Mouse (Mus musculus): Measurements from ENCODE around the gene Folr2.

Gene Folr2

DNA sequence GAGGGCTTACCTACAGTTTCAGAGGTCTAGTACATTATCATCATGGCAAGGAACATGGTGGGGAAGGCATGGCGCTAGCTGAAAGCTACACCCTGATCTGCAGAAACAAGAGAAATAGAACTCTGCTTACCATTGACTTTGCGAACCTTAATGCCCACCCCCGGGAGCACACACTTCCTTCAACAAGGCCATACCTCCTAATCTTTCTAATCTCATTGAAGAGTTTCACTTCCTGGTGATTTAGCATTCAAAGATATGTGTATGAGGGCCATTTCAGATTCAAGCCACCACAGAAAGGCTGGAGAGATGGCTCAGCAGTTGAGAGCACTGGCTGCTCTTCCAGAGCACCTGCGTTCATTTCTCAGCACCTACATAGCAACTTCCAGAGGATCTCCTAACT, at the start of gene Folr2:
Folr2 (minus strand) TSS at position 101 of the 400 bp plus-strand sequence.
- DNase-seq (ENCODE audit: low read depth, low spot score), result no peak

DNA sequence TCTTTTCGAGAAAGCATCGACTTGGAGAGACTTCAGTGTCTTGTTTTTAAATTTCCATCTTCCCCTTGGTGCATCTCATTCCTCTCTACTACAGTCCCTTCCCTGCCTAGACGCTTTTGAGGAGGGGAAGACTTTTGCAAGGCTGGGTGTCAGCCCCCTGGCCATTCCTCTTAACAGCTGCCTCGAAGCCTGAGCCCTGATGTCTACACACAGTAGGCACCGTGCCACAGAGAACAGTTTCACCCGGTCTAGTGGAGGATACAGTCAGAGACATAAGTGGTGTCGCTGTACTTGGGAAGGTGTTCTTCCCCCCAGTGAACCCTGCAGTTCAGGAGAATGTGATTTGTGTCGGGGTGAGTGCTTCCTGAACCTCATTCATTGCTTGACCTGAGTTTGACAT, 49.7 kb upstream of the Folr2 start:
- no peak for DNase-seq (ENCODE audit: low read depth, low spot score)

DNA sequence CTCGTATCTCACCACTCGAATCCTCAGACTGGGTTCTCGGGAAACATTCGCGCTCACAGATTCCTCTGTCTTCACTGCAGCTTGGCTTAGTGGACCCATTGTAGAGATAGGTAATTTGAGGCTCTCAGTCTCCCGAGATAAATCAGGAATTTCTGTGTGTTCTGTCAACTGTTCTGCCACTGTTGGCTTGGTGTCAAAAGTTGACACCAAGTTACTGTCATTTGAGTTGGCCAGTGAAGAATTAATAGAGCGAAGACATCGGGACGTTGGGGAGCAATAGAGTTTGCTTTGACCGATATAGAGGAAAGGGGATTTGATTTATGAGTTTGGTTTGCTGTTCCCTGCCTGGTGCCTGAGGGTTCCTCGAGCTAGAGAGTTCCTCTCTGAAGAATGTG, 49.3 kb upstream of the Folr2 start, which contains the start of gene Tomt:
Tomt (minus strand) TSS at position 73 of the 395 bp plus-strand sequence.
- no peak for DNase-seq (ENCODE audit: low read depth, low spot score)

DNA sequence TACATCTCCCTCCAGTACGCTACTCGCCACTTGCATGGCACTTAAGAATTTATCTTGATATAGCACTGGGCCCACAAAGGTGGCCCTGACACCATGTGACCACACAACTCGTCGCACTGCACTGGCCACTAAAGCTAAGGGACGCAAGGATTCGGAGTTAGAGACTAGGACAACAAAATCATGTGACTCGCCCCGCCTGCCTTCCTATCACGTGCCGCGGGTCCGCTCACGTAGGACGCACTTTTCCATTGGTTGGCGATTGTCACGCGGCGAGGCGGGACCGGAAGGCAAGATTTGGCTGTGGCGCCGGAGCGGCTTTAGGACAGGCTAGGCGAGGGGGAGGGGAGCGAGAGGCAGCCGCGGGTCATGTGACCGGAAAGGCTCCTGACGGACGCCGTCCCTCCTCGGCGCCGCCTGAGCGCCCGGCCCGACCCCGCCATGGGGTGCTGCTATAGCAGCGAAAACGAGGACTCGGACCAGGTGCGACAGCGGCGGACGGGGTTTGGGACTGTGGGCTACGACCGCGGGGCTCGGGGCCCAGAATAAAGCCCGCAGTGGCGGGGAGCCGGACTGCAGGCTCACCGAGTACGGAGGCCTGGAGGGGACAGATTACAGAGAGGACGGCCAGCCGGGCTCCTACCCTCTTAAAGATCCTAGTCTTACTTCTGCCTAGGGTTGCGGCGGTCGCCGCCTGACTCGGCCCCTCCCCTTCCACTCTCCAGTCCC, 48.7 kb upstream of the Folr2 start, which contains the start of gene Lamtor1:
Lamtor1 (plus strand) TSS at position 344 of the 726 bp plus-strand sequence.
- DNase-seq (ENCODE audit: low read depth, low spot score), result peak; percentile 100

DNA sequence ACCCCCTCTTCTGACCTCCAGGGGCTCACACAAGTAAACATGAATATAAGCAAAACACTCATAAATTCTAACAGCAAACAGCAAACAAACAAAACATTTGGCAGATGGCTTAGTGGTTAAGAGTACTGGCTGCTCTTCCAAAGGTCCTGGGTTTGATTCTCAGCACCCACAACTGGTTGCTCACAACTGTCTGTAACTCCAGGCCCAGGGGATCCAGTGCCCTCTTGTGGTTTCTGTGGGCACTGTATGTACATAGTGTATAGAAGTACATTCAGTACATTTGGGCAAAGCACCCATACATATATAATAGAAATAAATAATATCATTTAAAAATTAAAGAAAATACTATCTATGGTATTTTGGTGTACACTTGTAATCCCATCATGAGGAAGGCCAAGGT, 45.9 kb upstream of the Folr2 start:
- peak; percentile 35 for DNase-seq (ENCODE audit: low read depth, low spot score)

DNA sequence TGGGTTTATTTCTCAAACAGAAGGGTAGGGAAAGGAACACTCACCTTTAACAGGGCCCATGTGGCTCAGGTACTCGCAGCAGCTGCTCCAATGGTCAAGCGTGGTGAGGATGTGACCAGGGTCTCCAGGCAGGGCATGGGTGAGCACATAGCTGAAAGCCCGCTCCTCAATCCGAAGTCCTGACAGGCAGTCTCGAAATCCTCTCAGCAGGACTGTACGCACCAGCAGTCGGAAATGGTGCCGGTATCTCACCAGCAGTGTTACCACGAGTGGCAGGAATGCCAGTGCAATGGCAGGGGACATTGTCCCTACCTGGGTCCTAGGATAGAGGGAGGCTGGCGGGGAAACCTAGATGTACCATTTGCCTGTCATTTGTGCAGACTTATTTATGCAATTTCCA, 45.0 kb upstream of the Folr2 start:
- DNase-seq (ENCODE audit: low read depth, low spot score), result no peak

DNA sequence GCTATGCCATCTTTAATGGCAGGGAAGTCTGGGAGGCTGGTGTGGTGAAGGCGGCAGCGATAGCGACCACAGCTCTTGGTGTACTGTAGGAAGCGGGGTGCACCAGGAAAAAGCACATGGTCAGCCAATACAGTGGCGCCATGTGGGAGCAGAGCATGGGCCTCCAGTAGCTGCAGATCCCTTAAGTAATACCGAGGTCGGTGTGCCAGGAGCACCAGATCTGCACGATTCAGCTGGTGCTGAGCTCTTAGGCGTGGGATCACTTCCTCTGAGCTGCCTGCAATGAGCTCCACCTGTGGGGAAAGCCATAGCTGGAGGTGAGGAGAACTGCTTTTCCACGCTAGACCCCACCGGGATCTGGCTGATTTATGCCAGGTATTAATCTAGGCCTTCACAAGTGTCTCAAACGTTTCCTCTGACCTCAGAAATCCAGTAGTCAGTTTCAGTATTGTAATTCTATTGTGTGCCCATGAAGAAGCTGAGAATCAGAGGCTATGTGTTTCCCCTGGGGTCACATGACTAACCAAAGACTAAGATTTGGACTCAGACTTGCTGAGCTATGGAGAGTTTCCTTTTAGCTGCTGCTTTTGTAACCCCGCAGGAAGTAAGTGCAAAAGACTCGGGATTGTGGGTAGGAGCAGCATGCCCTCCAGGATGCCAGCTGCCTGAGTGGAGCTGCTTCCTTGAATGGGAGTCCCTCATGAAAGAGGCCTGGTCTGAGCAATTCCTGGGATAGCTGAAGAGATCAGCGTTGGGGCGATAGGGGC, 43.5 kb upstream of the Folr2 start:
- DNase-seq (ENCODE audit: low read depth, low spot score), result no peak

DNA sequence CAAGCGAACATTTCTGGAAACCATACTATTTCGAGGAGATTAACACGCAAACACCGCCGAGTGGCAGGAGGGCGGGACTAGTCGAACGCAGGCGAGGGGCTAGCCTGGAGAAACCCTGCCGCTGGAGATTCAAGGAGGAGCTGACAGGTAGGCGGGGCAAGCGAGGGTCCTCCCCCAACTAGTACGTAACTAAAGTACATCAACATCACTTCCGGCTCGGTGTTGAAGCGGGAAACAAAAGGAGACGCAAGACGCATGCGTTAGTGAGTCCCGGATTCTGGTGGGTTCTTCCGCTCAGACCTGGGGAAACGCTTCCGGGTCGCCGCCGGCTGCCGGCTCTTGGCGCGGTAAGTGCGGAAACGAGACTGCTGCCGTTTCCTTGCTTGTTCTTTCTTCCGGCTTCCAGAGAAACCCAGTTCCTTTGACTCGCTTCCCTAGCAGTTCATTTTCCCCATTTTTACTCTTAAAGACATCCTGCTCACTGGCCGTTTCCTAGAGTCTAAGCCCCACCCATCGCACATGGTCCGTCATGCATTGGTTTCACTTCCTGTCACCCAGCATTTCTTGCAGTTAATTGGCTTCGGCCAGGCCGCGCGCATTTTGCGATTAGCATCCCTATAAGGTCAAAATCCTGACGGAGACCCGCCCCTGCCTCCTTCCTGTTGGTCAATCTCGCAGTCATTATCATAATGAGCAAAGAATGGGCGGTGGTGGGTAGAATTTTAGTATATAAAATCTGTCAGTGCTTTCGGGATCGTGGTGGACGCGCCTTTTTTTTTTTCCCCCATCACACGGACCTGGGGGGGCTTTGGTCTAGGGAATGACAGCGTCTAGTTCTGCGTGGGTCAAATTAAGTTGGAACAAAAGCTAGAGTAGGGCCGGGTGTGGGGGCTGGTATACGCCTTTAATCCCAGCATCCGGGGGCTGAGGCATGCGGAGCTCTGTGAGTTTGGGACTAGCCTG, 39.4 kb upstream of the Folr2 start:
- peak; percentile 99 for DNase-seq (ENCODE audit: low read depth, low spot score)

DNA sequence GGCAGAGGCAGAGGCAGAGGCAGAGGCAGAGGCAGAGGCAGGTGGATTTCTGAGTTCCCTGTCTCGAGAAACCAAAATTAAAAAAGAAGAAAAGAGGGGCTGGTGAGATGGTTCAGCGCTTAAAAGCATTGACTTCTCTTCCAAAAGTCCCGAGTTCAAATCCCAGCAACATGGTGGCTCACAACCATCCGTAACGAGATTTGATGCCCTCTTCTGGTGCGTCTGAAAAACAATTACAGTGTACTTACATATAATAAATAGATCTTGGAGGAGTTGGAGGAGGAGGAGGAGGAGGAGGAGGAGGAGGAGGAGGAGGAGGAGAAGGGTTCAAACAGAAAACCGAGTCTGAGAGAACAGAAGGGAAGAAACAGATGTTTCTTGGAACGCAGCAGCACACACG, 38.7 kb upstream of the Folr2 start:
- no peak for DNase-seq (ENCODE audit: low read depth, low spot score)

DNA sequence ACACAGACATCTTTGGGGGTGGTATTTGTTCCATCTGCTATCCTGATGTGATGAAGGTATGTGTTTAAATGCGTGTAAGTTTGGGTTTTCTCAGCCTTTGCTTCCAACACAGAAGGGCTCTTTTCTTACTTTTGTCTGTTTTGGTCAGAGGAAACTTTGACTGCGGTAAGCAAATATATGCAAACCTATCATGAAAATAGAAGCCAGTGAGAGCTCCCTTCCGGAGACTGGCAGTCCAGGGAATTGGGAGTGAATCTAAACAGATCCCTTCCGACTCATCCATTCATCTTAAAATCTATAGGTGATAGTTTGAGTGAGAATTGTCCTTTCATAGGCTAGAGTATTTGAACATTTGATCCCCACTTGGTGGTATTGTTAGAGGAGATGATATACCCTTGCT, 31.5 kb upstream of the Folr2 start:
- no peak for DNase-seq (ENCODE audit: low read depth, low spot score)

DNA sequence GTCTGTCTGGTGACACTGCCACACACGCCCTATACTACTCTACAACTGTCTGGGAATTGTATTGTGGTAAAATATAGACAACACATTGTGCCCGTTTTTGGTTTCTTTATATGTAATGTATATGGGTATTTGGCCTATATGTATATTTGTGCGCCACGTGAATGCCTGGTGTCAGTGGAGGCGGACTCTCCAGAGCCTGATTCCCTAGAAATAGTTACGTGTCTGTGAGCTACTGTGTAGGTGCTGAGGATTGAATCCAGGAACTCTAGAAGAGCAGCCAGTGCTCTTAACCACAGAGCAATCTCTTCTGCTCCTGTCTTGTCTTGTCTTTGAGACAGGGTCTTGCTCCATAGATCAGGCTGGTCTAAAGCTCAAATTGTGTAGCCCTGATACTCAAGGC, 29.3 kb upstream of the Folr2 start:
- no peak for DNase-seq (ENCODE audit: low read depth, low spot score)

DNA sequence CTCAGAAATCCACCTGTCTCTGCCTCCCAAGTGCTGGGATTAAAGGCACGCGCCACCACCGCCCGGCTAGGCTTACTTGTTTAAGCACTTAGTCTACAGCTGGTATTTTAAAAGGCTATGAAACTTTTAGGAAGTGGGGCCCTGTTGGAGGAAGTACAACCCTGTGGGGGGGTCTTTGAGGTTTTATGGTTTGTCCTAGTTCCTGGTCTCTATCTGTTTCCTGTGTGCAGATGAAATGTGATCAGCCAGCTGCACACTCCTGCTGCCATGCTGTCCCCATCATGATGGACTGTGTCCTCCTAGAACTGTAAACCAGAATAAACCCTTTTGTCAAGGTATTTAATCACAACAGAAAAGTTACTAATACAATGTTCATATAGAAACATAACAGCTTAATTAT, 27.2 kb upstream of the Folr2 start:
- no peak for DNase-seq (ENCODE audit: low read depth, low spot score)

DNA sequence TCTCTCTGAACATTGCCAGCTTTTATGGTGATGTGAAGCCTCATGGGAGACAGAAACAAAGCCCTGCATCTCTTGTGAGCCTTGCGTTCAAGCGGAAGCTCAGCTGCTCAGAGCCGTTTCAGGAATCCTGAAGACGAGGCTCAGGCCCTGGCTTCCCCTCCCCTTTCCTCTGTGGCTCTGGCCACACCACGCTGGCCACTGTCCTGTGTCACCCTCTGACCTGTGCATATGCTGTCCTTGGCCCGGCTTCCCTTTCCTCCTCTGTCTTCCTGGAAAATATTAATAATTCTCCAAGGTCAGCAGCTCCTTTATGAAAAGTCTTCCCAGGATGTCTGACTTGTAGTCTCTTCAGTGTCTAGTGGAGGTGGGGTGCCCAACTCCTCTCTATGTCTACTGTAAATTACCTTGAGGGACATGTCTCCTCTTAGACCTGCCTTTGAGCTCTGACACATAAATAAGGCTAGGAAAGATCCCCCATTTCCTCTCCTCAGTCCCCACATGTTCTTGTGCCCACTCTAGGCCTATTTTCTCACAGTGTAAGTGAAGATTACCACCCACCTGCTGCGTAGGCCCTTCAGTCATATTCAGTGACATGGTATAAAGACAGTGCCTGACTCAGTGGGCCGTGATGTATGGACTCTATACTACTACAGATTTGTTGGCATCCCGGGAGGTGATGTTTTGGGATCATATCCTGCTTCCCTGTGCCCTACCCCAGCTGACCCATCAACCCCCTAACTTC, 25.6 kb upstream of the Folr2 start:
- no peak for DNase-seq (ENCODE audit: low read depth, low spot score)

DNA sequence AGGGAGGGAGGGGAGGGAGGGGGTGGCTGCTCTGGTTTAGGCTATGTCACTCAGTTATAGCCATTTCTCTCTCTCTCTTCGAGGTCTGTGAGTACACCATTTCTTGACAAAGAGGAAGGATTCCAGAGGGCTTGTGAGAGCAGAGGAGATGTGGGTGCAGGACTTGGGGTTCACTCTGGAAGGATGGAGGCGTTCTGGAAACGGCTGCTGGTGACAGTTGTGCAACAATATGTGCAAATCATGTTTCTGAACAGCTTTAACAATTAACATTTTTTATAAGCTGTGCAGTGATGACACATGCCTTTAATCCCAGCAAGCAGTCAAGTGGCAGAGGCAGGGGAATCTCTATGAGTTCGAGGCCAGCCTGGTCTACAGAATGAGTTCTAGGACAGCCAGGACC, 23.9 kb upstream of the Folr2 start:
- DNase-seq (ENCODE audit: low read depth, low spot score), result no peak

DNA sequence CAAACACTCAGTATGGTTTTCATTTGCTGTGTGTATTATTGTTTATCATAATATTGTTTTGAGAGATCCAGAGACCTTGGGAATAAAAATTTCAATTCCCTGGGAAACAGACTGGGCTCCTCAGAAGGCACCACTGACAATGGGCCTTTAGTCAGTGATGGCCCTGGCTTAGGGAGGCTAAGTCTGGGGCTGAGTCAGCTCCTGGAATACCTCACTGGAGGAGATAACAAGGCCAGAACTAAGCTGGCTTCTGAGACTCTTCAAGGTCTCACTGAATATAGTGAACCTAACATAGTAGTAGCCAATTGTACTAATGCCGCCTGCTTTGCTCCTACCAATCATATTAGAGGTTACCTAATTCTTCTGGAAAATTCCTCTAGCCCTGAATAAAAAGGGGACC, 19.0 kb upstream of the Folr2 start:
- no peak for DNase-seq (ENCODE audit: low read depth, low spot score)

DNA sequence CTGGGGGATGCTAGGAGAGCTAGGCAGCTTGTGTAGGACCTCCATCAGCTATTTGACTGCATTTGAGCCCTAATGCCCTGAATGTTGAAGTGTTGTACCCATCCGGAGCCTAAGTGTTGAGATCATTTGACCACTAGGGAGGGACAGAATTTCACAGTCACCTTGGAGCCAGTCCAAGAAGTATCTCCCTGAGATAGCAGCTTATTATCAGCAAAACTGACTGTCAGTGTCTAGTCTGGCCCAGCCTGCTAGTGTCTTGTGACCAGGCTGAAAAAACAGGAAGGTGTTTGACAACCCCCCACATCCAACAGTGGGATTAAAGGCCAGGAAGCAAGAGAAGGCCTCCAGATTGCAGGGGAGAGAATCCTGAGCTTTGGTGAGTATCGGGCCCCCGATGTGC, 14.3 kb upstream of the Folr2 start:
- DNase-seq (ENCODE audit: low read depth, low spot score), result no peak

DNA sequence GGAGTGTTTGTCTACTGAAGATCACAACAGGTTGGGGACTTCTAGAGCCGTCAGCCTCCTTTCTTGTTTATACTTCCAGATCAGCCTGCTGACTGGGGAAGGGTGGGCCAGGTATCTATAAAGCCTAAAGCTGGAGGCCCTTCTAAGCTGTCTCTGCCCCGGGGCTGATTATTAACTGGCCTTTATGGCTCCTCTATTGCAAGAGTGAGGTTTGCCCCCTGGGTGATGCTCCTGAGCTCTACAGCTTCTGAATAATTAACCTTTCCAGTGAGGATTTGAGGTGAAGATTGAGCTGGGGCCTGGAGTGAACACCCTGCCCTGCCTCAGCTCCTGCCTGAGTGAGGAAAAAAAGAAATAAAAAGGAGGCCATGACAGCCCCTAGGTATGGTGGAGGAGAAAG, 13.6 kb upstream of the Folr2 start, which contains the start of gene Folr1:
Folr1 (minus strand) TSS at position 160 of the 400 bp plus-strand sequence.
- DNase-seq (ENCODE audit: low read depth, low spot score), result no peak

DNA sequence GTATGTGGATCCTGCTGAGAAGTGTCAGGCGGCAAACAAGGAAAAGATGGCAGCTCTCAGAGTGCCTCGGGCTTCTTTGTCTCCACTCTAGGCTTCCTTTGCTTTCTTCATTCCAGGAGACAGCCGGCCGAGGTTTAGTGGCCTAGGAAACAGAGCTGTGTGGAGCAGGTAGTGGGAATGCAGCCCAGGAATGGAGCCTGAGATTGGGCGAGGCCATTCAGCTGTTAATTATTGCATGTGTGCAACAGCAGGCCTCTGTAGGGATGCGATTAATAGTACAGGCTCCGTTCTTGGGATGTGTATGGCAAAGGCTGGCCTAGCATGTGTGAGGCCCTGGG, 12.1 kb upstream of the Folr2 start:
- DNase-seq (ENCODE audit: low read depth, low spot score), result peak; percentile 82

DNA sequence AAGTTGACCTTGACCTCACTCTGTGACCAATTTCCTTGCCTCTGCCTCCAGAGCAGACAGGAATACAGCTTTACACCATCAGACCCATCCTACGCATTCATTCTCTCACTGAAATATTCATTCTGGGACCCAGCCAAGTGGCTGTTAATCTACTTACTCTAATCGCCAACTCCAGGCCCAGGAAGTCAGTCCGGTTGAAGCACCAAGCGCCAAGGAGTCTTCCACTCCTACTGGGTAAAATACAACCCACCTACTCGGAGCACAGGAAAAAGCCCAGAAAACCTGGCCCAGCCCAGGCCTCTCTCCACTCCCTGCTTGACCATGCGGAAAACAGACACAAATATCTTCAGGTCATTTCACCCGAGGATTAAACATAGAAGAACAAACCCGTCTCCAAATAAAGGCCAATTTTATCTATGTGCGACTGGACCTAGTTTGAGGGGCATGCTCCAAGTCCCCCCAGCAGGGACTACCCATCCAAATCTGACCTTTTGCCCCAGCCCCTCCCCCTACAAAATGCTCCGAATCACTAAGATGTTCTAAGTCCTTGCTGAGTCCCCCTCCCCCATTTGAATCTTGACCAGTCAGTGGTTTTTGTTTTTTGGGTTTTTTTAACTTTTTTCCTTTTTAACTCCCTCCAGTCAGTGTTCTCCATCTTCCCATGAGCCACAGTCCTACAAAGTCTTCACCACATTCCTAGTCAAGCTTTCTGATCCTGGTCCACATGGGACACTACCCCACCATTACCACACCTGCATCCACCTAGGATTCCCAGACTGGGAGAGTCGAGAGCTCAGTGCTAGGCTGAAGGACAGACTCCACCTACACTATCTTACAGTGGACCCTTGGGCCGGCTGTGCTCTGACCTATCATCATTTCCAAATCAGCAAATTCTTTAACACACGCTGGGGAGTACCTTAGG, 11.5 kb upstream of the Folr2 start:
- DNase-seq (ENCODE audit: low read depth, low spot score), result peak; percentile 55

DNA sequence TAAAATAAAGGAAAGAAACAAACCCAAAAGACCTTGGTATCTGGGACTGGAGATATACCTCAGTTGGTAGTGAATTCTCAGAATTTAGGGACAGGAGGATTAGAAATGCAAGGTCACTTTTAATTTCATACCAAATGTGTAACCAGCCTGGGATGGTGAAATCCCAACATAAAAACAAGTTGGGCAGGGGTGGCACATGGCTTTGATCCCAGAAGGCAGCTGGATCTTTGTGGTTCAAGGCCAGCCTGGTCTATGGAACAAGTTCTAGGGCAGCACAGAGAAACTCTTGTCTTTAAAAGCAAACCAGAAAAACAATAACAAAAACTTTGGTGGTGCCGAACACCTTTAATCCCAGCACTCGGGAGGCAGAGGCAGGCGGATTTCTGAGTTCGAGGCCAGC, 10.5 kb upstream of the Folr2 start:
- no peak for DNase-seq (ENCODE audit: low read depth, low spot score)

Data from ZHBTc4 (cell line).